In genomic region chr5:115574992-115575391, GRCm38 (mm10) we compare ENCODE assay signal across 11 mouse cellular contexts. TPM values are rescaled to one million over a fixed set of nuclear protein-coding genes. Genes with fewer than 3 reads are reported as not detected.
DNase-seq lines count a peak whose midpoint lies in the region; ATAC-seq lines count a peak whose summit lies in the region.
"Had no signal": no experiment of that assay in that cellular context is flagged by ENCODE, and none has a peak within 500 bp of the region (broad histone marks: within the 10 kb centered on the region; RNA-seq: fewer than 3 reads in every experiment).

No protein-coding gene starts in this region.

- H3K4me2 ChIP-seq in heart, embryonic 12.5 days: no peak overlapping the region
- H3K4me2 ChIP-seq: embryonic facial prominence, embryonic 15.5 days had no signal

- no peaks in the 10 kb centered on the region for H3K9me3 ChIP-seq in heart, embryonic 12.5 days (replicated peaks)
- H3K9me3 ChIP-seq in heart, embryonic 10.5 days: no peaks in the 10 kb centered on the region
- H3K9me3 ChIP-seq: embryonic facial prominence, embryonic 15.5 days; hindbrain, embryonic 10.5 days; megakaryocyte, embryonic 14.5 days had no signal

- no peak overlapping the region for H3K9ac ChIP-seq in heart, embryonic 12.5 days
- H3K9ac ChIP-seq: embryonic facial prominence, embryonic 15.5 days had no signal

- WGBS in heart, embryonic 12.5 days: 81% methylated on average over 8 of the region's 8 CpGs
- 92% methylated on average over 8 of the region's 8 CpGs for WGBS in heart, embryonic 10.5 days
- 17% methylated on average over 7 of the region's 8 CpGs for WGBS in macrophage (ENCODE audit: missing documents)

- peaks cover 29% of the 10 kb centered on the region for H3K4me1 ChIP-seq in heart, embryonic 12.5 days (replicated peaks)
- H3K4me1 ChIP-seq in heart, embryonic 10.5 days: peaks cover 23% of the 10 kb centered on the region

- ATAC-seq in heart, embryonic 12.5 days (ENCODE audit: insufficient number of reproducible peaks, low FRiP score): no peak

- no peaks in the 10 kb centered on the region for H3K27me3 ChIP-seq in heart, embryonic 12.5 days (replicated peaks)
- H3K27me3 ChIP-seq in heart, embryonic 10.5 days (ENCODE audit: insufficient read depth, poor library complexity, severe bottlenecking): no peaks in the 10 kb centered on the region
- H3K27me3 ChIP-seq: embryonic facial prominence, embryonic 15.5 days; megakaryocyte, embryonic 14.5 days had no signal

- peak; percentile 97 for DNase-seq in heart, adult 11 months
- DNase-seq in right cerebral cortex, postnatal 25 days: peak; percentile 38
- DNase-seq in right cerebral cortex, adult 18-20 months: no peak
- DNase-seq in heart, embryonic 10.5 days (ENCODE audit: low spot score): no peak
- no peak for DNase-seq in thymus, postnatal 14 days
- DNase-seq in c-Kit-positive CD71-positive TER-119-positive erythroid progenitor cells, embryonic 14.5 days (ENCODE audit: low spot score): no peak

- H3K4me3 ChIP-seq in heart, embryonic 12.5 days: no peak overlapping the region
- H3K4me3 ChIP-seq in heart, embryonic 10.5 days: no peak overlapping the region
- no peak overlapping the region for H3K4me3 ChIP-seq in macrophage (ENCODE audit: inconsistent target)
- H3K4me3 ChIP-seq: embryonic facial prominence, embryonic 15.5 days; hindbrain, embryonic 10.5 days; megakaryocyte, embryonic 14.5 days had no signal

- no peak overlapping the region for H3K27ac ChIP-seq in heart, embryonic 12.5 days (ENCODE audit: poor library complexity, severe bottlenecking)
- peak overlapping the region; percentile 38; the same call in 1 of the 2 replicates for H3K27ac ChIP-seq in heart, embryonic 10.5 days
- peak overlapping the region; percentile 28; the same call in 1 of the 2 replicates for H3K27ac ChIP-seq in macrophage
- H3K27ac ChIP-seq: embryonic facial prominence, embryonic 15.5 days; hindbrain, embryonic 10.5 days had no signal

- peaks cover 84% of the 10 kb centered on the region for H3K36me3 ChIP-seq in heart, embryonic 12.5 days
- peaks cover 90% of the 10 kb centered on the region for H3K36me3 ChIP-seq in heart, embryonic 10.5 days
- peaks cover 52% of the 10 kb centered on the region for H3K36me3 ChIP-seq in macrophage (ENCODE audit: inconsistent target)

- H3K79me2 ChIP-seq in macrophage (ENCODE audit: inconsistent target): peaks cover 19% of the 10 kb centered on the region

RNA-seq across cellular contexts. Expression of gene Gcn1l1, which starts 9.9 kb away (rescaled TPM):
- polyA plus RNA-seq in heart, embryonic 12.5 days (2016; fragmentation: Nextera tagmentation; extraction: Ambion mirVana): 43.1 and 47.0 TPM in 2 replicates
- 47.8 and 49.8 TPM in 2 replicates for polyA plus RNA-seq in heart, embryonic 10.5 days (2016; fragmentation: Nextera tagmentation; extraction: Ambion mirVana)
- total RNA-seq in macrophage (2018; cell fraction: chromatin; rRNA removed): 100 to 1,000 TPM in 19 of 26 experiments, 10 to 100 TPM in 7; 62.0 to 244 (median 110) TPM
- total RNA-seq in macrophage (2018; cell fraction: cytosol; rRNA removed): 10 to 100 TPM; 10.0 to 31.8 (median 20.5) TPM
- 10 to 100 TPM; 33.2 to 96.2 (median 57.2) TPM for total RNA-seq in macrophage (2018; cell fraction: nucleus; rRNA removed)
- 12.9 to 25.7 TPM (median 22.1 TPM) in 3 replicates for polyA plus RNA-seq in macrophage (2018)

RNA-seq across cellular contexts. Expression of gene Rplp0, which starts 15.7 kb away (rescaled TPM):
- 949 and 971 TPM in 2 replicates for polyA plus RNA-seq in heart, embryonic 12.5 days (2016; fragmentation: Nextera tagmentation; extraction: Ambion mirVana)
- 1,223 and 1,345 TPM in 2 replicates for polyA plus RNA-seq in heart, embryonic 10.5 days (2016; fragmentation: Nextera tagmentation; extraction: Ambion mirVana)
- 100 to 1,000 TPM in 3 of 26 experiments, 10 to 100 TPM in 23; 33.9 to 262 (median 61.4) TPM for total RNA-seq in macrophage (2018; cell fraction: chromatin; rRNA removed)
- 1,000 to 10,000 TPM in 11 of 26 experiments, 100 to 1,000 TPM in 15; 571 to 1,302 (median 885) TPM for total RNA-seq in macrophage (2018; cell fraction: cytosol; rRNA removed)
- 100 to 1,000 TPM; 118 to 274 (median 175) TPM for total RNA-seq in macrophage (2018; cell fraction: nucleus; rRNA removed)
- polyA plus RNA-seq in macrophage (2018): 520 to 1,272 TPM (median 1,219 TPM) in 3 replicates

RNA-seq across cellular contexts. Expression of gene Rab35, which starts 56.7 kb away (rescaled TPM):
- polyA plus RNA-seq in heart, embryonic 12.5 days (2016; fragmentation: Nextera tagmentation; extraction: Ambion mirVana): 20.1 and 20.9 TPM in 2 replicates
- polyA plus RNA-seq in heart, embryonic 10.5 days (2016; fragmentation: Nextera tagmentation; extraction: Ambion mirVana): 16.5 and 18.8 TPM in 2 replicates
- total RNA-seq in macrophage (2018; cell fraction: chromatin; rRNA removed): 10 to 100 TPM; 22.0 to 59.6 (median 36.4) TPM
- 10 to 100 TPM; 50.4 to 74.7 (median 61.7) TPM for total RNA-seq in macrophage (2018; cell fraction: cytosol; rRNA removed)
- 10 to 100 TPM; 32.4 to 71.4 (median 47.8) TPM for total RNA-seq in macrophage (2018; cell fraction: nucleus; rRNA removed)
- 53.2 to 67.5 TPM (median 59.0 TPM) in 3 replicates for polyA plus RNA-seq in macrophage (2018)

Comparison
In these comparisons a context has a peak if more than half of its experiments do, and no peak if none do; other contexts are left out.
1. DNase-seq: peak in heart, adult 11 months (single experiment) and right cerebral cortex, postnatal 25 days (single experiment); none in right cerebral cortex, adult 18-20 months (single experiment), heart, embryonic 10.5 days (single experiment), thymus, postnatal 14 days (single experiment) and c-Kit-positive CD71-positive TER-119-positive erythroid progenitor cells, embryonic 14.5 days (single experiment).